Mouse (Mus musculus): ENCODE measurements around the gene Olfr96. TPM values are rescaled to one million over a fixed set of nuclear protein-coding genes. Genes with fewer than 3 reads are reported as not detected.
"Not testable (repeated sequence)": the region's sequence is repeated elsewhere in the genome, so short reads cannot be mapped to it uniquely, and the experiment has no call there.

The Olfr96 gene
- polyA plus RNA-seq, 1 experiment from 2014 or later, result not detected

DNA sequence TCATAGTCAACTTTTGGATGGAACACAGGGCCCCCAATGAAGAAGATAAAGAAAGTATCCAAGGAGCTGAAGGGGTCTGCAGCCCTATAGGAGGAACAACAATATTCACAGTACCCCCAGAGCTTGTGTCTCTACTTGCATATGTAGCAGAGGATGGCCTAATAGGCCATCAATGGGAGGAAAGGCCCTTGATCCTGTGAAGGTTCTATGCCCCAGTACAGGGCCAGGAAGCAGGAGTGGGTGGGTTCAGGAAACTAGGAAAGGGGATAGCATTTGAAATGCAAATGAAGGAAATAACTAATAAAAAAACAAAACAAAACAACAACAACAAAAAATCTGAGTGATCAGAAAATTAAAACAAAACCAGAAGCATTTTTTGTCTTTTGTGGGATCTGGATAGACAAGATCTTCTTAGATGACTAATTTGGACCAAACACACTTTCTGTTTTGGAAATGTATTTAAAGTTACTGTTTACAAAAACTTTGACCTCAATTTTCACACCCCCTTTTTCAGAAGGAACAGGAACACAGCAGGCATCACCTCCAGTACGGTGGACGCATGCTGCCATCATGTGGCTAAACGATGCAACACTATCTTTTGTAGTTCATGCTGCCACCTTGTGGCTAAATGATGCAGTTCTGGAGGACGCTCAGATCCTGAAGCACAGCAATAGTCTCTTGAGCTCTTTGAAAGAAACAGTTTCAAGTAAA, 16.6 kb upstream of the Olfr96 start:
- Histone ChIP-seq H3K36me3 (ENCODE audit: control insufficient read depth, insufficient read depth, low read length) (no peaks in the 10 kb centered on the region), H3K4me1 (ENCODE audit: control insufficient read depth, insufficient read depth, low read length) (no peaks in the 10 kb centered on the region), H3K4me3 (ENCODE audit: low read depth, low read length) (no peak overlapping the region), H3K4me2 (ENCODE audit: low read depth, severe bottlenecking) (no peak overlapping the region), H3K9me3 (ENCODE audit: control insufficient read depth, low read length) (no peaks in the 10 kb centered on the region), H3K27me3 (ENCODE audit: control insufficient read depth, insufficient read depth, low read length) (no peaks in the 10 kb centered on the region), H3K9ac (ENCODE audit: low read length) (no peak overlapping the region), H3K27ac (replicated peaks; ENCODE audit: low read depth, low read length) (no peak overlapping the region)
- WGBS, result 0% methylated on average over 4 of the region's 4 CpGs
- peak; percentile 60; the same call in 1 of the 2 replicates for ATAC-seq (ENCODE audit: insufficient number of reproducible peaks, low FRiP score, low TSS enrichment, low read depth)
- DNase-seq (ENCODE audit: low spot score), result peak; percentile 87

DNA sequence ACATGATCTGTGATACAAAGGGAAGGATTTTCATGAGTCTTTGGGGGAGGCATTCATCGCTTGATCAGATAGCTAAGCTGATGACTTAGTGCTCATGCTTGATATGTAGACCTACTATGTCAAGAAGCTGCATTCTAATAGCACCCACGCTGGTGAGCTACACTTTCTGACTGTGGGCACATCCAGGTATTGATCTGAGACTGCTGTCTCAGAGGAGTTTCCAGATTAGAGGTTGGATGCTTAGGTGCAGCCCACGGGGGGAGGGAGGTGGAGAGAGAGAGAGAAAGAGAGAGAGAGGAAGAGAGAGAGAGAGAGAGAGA, 16.1 kb upstream of the Olfr96 start:
- H3K27ac ChIP-seq (replicated peaks; ENCODE audit: low read depth, low read length), result no peak overlapping the region
- H3K27me3 ChIP-seq (ENCODE audit: control insufficient read depth, insufficient read depth, low read length), result no peaks in the 10 kb centered on the region
- no peak overlapping the region for H3K9ac ChIP-seq (ENCODE audit: low read length)
- H3K9me3 ChIP-seq (ENCODE audit: control insufficient read depth, low read length), result no peaks in the 10 kb centered on the region
- H3K4me3 ChIP-seq (ENCODE audit: low read depth, low read length), result no peak overlapping the region
- H3K4me1 ChIP-seq (ENCODE audit: control insufficient read depth, insufficient read depth, low read length), result no peaks in the 10 kb centered on the region
- 27% methylated on average over 3 of the region's 3 CpGs for WGBS
- no peak overlapping the region for H3K4me2 ChIP-seq (ENCODE audit: low read depth, severe bottlenecking)
- no peak for ATAC-seq (ENCODE audit: insufficient number of reproducible peaks, low FRiP score, low TSS enrichment, low read depth)
- no peaks in the 10 kb centered on the region for H3K36me3 ChIP-seq (ENCODE audit: control insufficient read depth, insufficient read depth, low read length)
- no peak for DNase-seq (ENCODE audit: low spot score)

DNA sequence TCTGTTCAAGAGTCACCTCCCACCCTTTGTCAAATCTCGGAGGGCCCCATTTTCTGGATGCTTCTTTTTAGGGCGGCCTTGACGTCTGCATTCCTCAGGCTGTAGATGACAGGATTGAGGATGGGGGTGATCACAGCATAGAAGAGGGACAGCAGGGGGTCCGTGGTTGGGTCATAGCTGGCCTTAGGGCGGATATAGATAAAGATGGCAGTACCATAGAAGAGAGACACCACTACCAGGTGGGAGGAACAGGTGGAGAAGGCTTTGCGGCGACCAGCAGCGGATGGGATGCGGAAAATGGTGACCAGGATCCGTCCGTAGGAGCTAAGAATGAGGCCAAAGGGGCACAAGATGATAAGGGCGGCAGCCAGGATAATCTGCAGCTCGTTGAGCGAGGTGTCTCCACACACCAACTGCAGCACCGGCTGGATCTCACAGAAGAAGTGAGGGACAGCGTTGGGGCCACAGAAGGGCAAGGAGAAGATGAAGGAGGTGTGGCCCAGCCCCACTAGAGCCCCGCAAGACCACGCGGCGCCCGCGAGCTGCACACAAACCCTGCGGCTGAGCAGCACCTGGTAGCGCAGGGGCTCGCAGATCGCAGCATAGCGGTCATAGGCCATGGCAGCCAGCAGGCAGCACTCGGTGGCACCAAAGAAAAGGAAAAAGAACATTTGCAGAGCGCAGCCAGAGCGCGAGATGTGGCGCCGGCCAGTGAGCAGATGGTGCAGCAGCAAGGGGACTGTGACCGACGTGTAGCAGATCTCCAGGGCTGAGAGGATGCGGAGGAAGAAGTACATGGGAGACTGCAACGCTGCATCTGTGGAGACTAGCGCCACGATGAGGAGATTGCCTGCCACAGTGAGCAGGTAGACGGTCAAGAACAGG, 8.8 kb upstream of the Olfr96 start:
- Histone ChIP-seq H3K27me3 (ENCODE audit: control insufficient read depth, insufficient read depth, low read length) (peaks cover 10% of the 10 kb centered on the region; the same call in 1 of the 2 replicates), H3K4me1 (ENCODE audit: control insufficient read depth, insufficient read depth, low read length) (no peaks in the 10 kb centered on the region), H3K9me3 (ENCODE audit: control insufficient read depth, low read length) (no peaks in the 10 kb centered on the region), H3K9ac (ENCODE audit: low read length) (no peak overlapping the region), H3K27ac (replicated peaks; ENCODE audit: low read depth, low read length) (no peak overlapping the region), H3K4me3 (ENCODE audit: low read depth, low read length) (no peak overlapping the region), H3K36me3 (ENCODE audit: control insufficient read depth, insufficient read depth, low read length) (no peaks in the 10 kb centered on the region), H3K4me2 (ENCODE audit: low read depth, severe bottlenecking) (peak overlapping the region; percentile 20; the same call in 1 of the 2 replicates)
- 17% methylated on average over 40 of the region's 40 CpGs for WGBS
- ATAC-seq (ENCODE audit: insufficient number of reproducible peaks, low FRiP score, low TSS enrichment, low read depth) (0 out of 2 replicates have a peak, but pooled peaks have one; percentile 26), DNase-seq (ENCODE audit: low spot score) (peak; percentile 31)

DNA sequence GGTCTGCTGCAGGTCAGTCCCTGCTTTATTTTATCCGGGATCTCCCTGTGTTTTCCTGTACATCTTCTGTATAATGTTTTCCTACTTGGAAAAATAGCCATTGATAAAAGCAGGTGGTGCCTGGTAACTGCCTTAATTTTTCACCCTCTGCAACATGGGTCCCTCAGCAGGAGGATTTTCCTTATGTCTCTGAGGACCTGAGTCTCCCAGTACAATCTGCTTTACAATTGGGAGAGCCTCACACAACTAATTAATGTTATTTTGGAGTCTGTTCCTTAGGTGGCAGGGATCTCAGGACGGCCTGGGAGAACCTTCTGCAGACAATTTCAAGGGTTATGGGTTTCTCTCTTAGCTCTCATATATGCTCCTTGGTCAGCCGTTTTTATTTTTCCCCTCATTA, 6.9 kb upstream of the Olfr96 start, which contains the start of gene Olfr95:
Gene Olfr95, minus strand, starts transcription at position 101 of the 400 bp plus-strand sequence.
- H3K9me3 ChIP-seq (ENCODE audit: control insufficient read depth, low read length), result no peaks in the 10 kb centered on the region
- no peak within 1 kb of the TSS for H3K4me2 ChIP-seq (ENCODE audit: low read depth, severe bottlenecking)
- H3K27me3 ChIP-seq (ENCODE audit: control insufficient read depth, insufficient read depth, low read length), result peaks cover 10% of the 10 kb centered on the region; the same call in 1 of the 2 replicates
- ATAC-seq (ENCODE audit: insufficient number of reproducible peaks, low FRiP score, low TSS enrichment, low read depth) (no peak), DNase-seq (ENCODE audit: low spot score) (no peak)
- H3K9ac ChIP-seq (ENCODE audit: low read length), result no peak within 1 kb of the TSS
- no peak within 1 kb of the TSS for H3K27ac ChIP-seq (replicated peaks; ENCODE audit: low read depth, low read length)
- whole genome bisulfite sequencing, result 68% methylated on average over 3 of the region's 3 CpGs
- no peak within 1 kb of the TSS for H3K4me3 ChIP-seq (ENCODE audit: low read depth, low read length)
- H3K36me3 ChIP-seq (ENCODE audit: control insufficient read depth, insufficient read depth, low read length), result no peaks in the 10 kb centered on the region
- no peaks in the 10 kb centered on the region for H3K4me1 ChIP-seq (ENCODE audit: control insufficient read depth, insufficient read depth, low read length)

DNA sequence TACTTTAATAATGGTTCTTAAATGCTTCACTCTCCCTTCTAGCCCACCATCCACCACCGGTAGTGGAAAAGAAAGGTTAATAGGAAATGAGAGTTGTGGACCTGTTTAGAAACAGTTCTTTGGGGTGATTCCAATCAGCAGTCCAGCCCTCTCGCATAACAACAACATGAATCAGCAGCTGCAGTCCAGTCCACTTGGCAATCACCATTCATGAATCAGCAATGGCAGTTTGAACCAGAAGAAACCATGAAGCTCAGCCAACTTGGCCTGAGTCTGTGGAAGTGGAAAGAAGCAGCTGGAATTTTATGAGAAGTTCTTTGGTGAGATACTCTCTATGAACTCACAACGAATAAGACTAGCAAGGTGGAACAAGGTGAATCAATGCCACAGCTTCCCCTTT, 1.5 kb upstream of the Olfr96 start:
- Histone ChIP-seq H3K27ac (replicated peaks; ENCODE audit: low read depth, low read length) (no peak overlapping the region), H3K4me3 (ENCODE audit: low read depth, low read length) (no peak overlapping the region), H3K4me1 (ENCODE audit: control insufficient read depth, insufficient read depth, low read length) (no peaks in the 10 kb centered on the region), H3K9me3 (ENCODE audit: control insufficient read depth, low read length) (no peaks in the 10 kb centered on the region), H3K36me3 (ENCODE audit: control insufficient read depth, insufficient read depth, low read length) (no peaks in the 10 kb centered on the region), H3K4me2 (ENCODE audit: low read depth, severe bottlenecking) (no peak overlapping the region), H3K9ac (ENCODE audit: low read length) (no peak overlapping the region), H3K27me3 (ENCODE audit: control insufficient read depth, insufficient read depth, low read length) (no peaks in the 10 kb centered on the region)
- ATAC-seq (ENCODE audit: insufficient number of reproducible peaks, low FRiP score, low TSS enrichment, low read depth) (no peak), DNase-seq (ENCODE audit: low spot score) (no peak)
- WGBS, result 79% methylated on average over 3 of the region's 3 CpGs

DNA sequence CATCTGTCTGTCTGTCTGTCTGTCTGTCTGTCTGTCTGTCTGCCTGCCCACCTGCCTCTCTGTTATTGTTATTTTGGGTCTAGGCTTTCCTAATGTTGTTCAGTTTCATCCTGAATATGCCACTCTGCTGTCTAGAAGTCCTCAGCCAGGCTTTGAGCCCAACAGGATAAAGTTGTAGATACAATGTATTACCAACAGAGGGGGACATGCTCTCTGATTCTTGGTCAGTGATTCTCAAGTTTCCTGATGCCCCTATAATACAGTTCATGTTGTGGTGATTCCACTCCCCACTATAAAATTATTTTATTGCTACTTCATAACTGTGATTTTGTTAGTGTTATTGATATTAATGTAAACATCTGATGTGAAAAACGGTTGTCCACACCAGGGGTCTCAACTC, 1.9 kb downstream of the Olfr96 start:
- no peak overlapping the region for H3K9ac ChIP-seq (ENCODE audit: low read length)
- H3K27me3 ChIP-seq (ENCODE audit: control insufficient read depth, insufficient read depth, low read length), result no peaks in the 10 kb centered on the region
- H3K4me1 ChIP-seq (ENCODE audit: control insufficient read depth, insufficient read depth, low read length), result no peaks in the 10 kb centered on the region
- DNase-seq (ENCODE audit: low spot score) (no peak), ATAC-seq (ENCODE audit: insufficient number of reproducible peaks, low FRiP score, low TSS enrichment, low read depth) (no peak)
- no peak overlapping the region for H3K27ac ChIP-seq (replicated peaks; ENCODE audit: low read depth, low read length)
- H3K4me2 ChIP-seq (ENCODE audit: low read depth, severe bottlenecking), result no peak overlapping the region
- no peak overlapping the region for H3K4me3 ChIP-seq (ENCODE audit: low read depth, low read length)
- no peaks in the 10 kb centered on the region for H3K36me3 ChIP-seq (ENCODE audit: control insufficient read depth, insufficient read depth, low read length)
- H3K9me3 ChIP-seq (ENCODE audit: control insufficient read depth, low read length), result no peaks in the 10 kb centered on the region
- WGBS, result 21% methylated on average over 1 of the region's 1 CpGs

DNA sequence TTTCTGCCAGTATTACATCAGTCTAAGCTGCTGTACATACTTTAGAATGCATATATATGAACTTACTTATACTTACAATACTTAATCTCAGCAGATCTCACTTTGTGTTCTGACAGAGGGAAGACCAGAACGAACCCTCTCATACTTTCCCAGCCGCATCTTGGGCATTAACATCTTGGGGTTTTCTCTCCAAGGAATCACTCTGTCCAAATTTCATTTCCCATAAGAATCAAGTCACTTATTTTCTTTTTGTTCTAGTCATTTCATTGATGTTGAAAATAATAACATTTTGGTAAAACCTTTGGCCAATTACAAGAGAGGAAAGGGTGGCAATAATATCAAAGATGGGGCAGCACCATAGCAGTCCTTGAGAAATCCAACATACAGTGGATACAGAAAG, 17.3 kb downstream of the Olfr96 start, which contains the start of gene Olfr97:
Gene Olfr97, minus strand, starts transcription at position 101 of the 400 bp plus-strand sequence.
- H3K9ac ChIP-seq (ENCODE audit: low read length); H3K4me1 ChIP-seq (ENCODE audit: control insufficient read depth, insufficient read depth, low read length); H3K4me2 ChIP-seq (ENCODE audit: low read depth, severe bottlenecking); H3K27ac ChIP-seq (replicated peaks; ENCODE audit: low read depth, low read length); DNase-seq (ENCODE audit: low spot score); H3K27me3 ChIP-seq (ENCODE audit: control insufficient read depth, insufficient read depth, low read length); ATAC-seq (ENCODE audit: insufficient number of reproducible peaks, low FRiP score, low TSS enrichment, low read depth); H3K9me3 ChIP-seq (ENCODE audit: control insufficient read depth, low read length); H3K4me3 ChIP-seq (ENCODE audit: low read depth, low read length); H3K36me3 ChIP-seq (ENCODE audit: control insufficient read depth, insufficient read depth, low read length): not testable (repeated sequence)
- WGBS, result 89% methylated on average over 2 of the region's 2 CpGs

DNA sequence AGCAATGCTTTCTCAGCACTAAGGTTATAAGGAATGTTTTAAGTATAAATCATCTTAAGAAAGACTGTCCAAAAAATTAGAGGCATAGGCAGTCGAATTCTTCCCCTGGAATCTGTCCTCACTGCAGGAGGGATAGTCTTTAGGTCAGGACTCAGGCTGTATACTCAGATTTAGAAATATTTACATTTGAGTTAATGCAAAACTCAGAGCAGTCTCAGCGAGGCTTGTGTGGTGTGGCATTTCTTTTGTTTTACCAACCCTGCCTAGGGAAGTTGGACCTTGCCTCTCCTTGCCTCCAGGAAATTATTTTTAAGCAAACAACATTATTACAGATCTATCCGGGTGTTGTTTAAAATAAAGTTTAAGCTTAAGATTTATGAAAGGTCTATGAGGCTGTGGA, 22.3 kb downstream of the Olfr96 start:
- DNase-seq (ENCODE audit: low spot score) (no peak), ATAC-seq (ENCODE audit: insufficient number of reproducible peaks, low FRiP score, low TSS enrichment, low read depth) (no peak)
- no peaks in the 10 kb centered on the region for H3K9me3 ChIP-seq (ENCODE audit: control insufficient read depth, low read length)
- H3K36me3 ChIP-seq (ENCODE audit: control insufficient read depth, insufficient read depth, low read length), result no peaks in the 10 kb centered on the region
- no peak overlapping the region for H3K9ac ChIP-seq (ENCODE audit: low read length)
- H3K4me3 ChIP-seq (ENCODE audit: low read depth, low read length), result no peak overlapping the region
- no peak overlapping the region for H3K4me2 ChIP-seq (ENCODE audit: low read depth, severe bottlenecking)
- H3K27ac ChIP-seq (replicated peaks; ENCODE audit: low read depth, low read length), result no peak overlapping the region
- H3K27me3 ChIP-seq (ENCODE audit: control insufficient read depth, insufficient read depth, low read length), result no peaks in the 10 kb centered on the region
- WGBS, result 62% methylated on average over 3 of the region's 3 CpGs
- no peaks in the 10 kb centered on the region for H3K4me1 ChIP-seq (ENCODE audit: control insufficient read depth, insufficient read depth, low read length)

Measured in limb, embryonic 11.5 days (tissue).